Mouse (Mus musculus): ENCODE results near the gene Arpc2. TPM values are rescaled to one million over a fixed set of nuclear protein-coding genes. Genes with fewer than 3 reads are reported as not detected.

Gene Arpc2
- polyA plus RNA-seq, 1 experiment from 2014 or later: 359 TPM

- Histone ChIP-seq H3K27me3 (ENCODE audit: control insufficient read depth, insufficient read depth, low read length) (no peaks in the 10 kb centered on the region), H3K4me2 (ENCODE audit: low read length) (peak overlapping the region; percentile 80), H3K36me3 (ENCODE audit: control insufficient read depth, insufficient read depth, low read length) (peaks cover 13% of the 10 kb centered on the region; the same call in 1 of the 2 replicates), H3K27ac (replicated peaks in 1 of 2; ENCODE audit: control insufficient read depth in 1 of 2, insufficient read depth in 1 of 2, low read depth in 2 of 2, low read length in 2 of 2) (peak overlapping the region; percentile 85 to 91), H3K9me3 (ENCODE audit: control insufficient read depth, low read length) (no peaks in the 10 kb centered on the region), H3K4me3 (ENCODE audit: control insufficient read depth in 1 of 2, insufficient read depth in 1 of 2, low read depth in 1 of 2, low read length in 2 of 2) (peak overlapping the region; percentile 74 to 95), H3K9ac (ENCODE audit: low read length) (peak overlapping the region; percentile 92), H3K4me1 (ENCODE audit: control insufficient read depth in 2 of 2, insufficient read depth in 2 of 2, low read length in 2 of 2) (peaks cover 21 to 58% of the 10 kb centered on the region in 2 experiments)
- peak; percentile 79 for ATAC-seq (ENCODE audit: insufficient number of reproducible peaks, insufficient read depth, low FRiP score, low read depth)
- under 1% methylated on average over 53 of the region's 56 CpGs for WGBS
These were observed 67.8 kb downstream of the Arpc2 start for GRCm38 (mm10) chr1:74303509-74304338.

- Histone ChIP-seq H3K9ac (ENCODE audit: low read length) (peak overlapping the region; percentile 92), H3K27me3 (ENCODE audit: control insufficient read depth, insufficient read depth, low read length) (no peaks in the 10 kb centered on the region), H3K4me3 (ENCODE audit: control insufficient read depth in 1 of 2, insufficient read depth in 1 of 2, low read depth in 1 of 2, low read length in 2 of 2) (peak overlapping the region; percentile 74 to 95), H3K27ac (replicated peaks in 1 of 2; ENCODE audit: control insufficient read depth in 1 of 2, insufficient read depth in 1 of 2, low read depth in 2 of 2, low read length in 2 of 2) (peak overlapping the region; percentile 85 to 91), H3K4me1 (ENCODE audit: control insufficient read depth in 2 of 2, insufficient read depth in 2 of 2, low read length in 2 of 2) (peaks cover 16 to 53% of the 10 kb centered on the region in 2 experiments), H3K4me2 (ENCODE audit: low read length) (peak overlapping the region; percentile 80), H3K9me3 (ENCODE audit: control insufficient read depth, low read length) (no peaks in the 10 kb centered on the region), H3K36me3 (ENCODE audit: control insufficient read depth, insufficient read depth, low read length) (peaks cover 13% of the 10 kb centered on the region; the same call in 1 of the 2 replicates)
- ATAC-seq (ENCODE audit: insufficient number of reproducible peaks, insufficient read depth, low FRiP score, low read depth): no peak
- 7% methylated on average over 12 of the region's 12 CpGs for WGBS
These were observed 68.5 kb downstream of the Arpc2 start for GRCm38 (mm10) chr1:74304339-74304790.

GRCm38 (mm10) chr1:74304946-74305345 is 69.1 kb downstream of the Arpc2 start:
- no peaks in the 10 kb centered on the region for H3K9me3 ChIP-seq (ENCODE audit: control insufficient read depth, low read length)
- peak overlapping the region; percentile 80; the same call in 1 of the 2 replicates for H3K4me2 ChIP-seq (ENCODE audit: low read length)
- H3K36me3 ChIP-seq (ENCODE audit: control insufficient read depth, insufficient read depth, low read length): peaks cover 13% of the 10 kb centered on the region; the same call in 1 of the 2 replicates
- WGBS: 57% methylated on average over 4 of the region's 4 CpGs
- H3K4me1 ChIP-seq (ENCODE audit: control insufficient read depth in 2 of 2, insufficient read depth in 2 of 2, low read length in 2 of 2): peaks cover 16 to 53% of the 10 kb centered on the region in 2 experiments
- H3K4me3 ChIP-seq (ENCODE audit: control insufficient read depth in 1 of 2, insufficient read depth in 1 of 2, low read depth in 1 of 2, low read length in 2 of 2): no peak overlapping the region
- no peaks in the 10 kb centered on the region for H3K27me3 ChIP-seq (ENCODE audit: control insufficient read depth, insufficient read depth, low read length)
- H3K9ac ChIP-seq (ENCODE audit: low read length): no peak overlapping the region
- ATAC-seq (ENCODE audit: insufficient number of reproducible peaks, insufficient read depth, low FRiP score, low read depth): no peak
- H3K27ac ChIP-seq (replicated peaks in 1 of 2; ENCODE audit: control insufficient read depth in 1 of 2, insufficient read depth in 1 of 2, low read depth in 2 of 2, low read length in 2 of 2): peak overlapping the region in 1 of 2 experiments; percentile 85; a peak in 2 of 4 replicates

GRCm38 (mm10) chr1:74305522-74305921 is 69.6 kb downstream of the Arpc2 start, which contains the start of gene Tmbim1:
Tmbim1 (minus strand) TSS chr1:74305622.
- 100% methylated on average over 2 of the region's 2 CpGs for WGBS
- no peak for ATAC-seq (ENCODE audit: insufficient number of reproducible peaks, insufficient read depth, low FRiP score, low read depth)
- H3K9me3 ChIP-seq (ENCODE audit: control insufficient read depth, low read length): no peaks in the 10 kb centered on the region
- H3K4me1 ChIP-seq (ENCODE audit: control insufficient read depth in 2 of 2, insufficient read depth in 2 of 2, low read length in 2 of 2): peaks cover 17 to 50% of the 10 kb centered on the region in 2 experiments
- H3K4me3 ChIP-seq (ENCODE audit: control insufficient read depth in 1 of 2, insufficient read depth in 1 of 2, low read depth in 1 of 2, low read length in 2 of 2): peak within 1 kb of the TSS; percentile 74 to 95
- peak within 1 kb of the TSS; percentile 92 for H3K9ac ChIP-seq (ENCODE audit: low read length)
- no peaks in the 10 kb centered on the region for H3K27me3 ChIP-seq (ENCODE audit: control insufficient read depth, insufficient read depth, low read length)
- peak within 1 kb of the TSS; percentile 85 to 91 for H3K27ac ChIP-seq (replicated peaks in 1 of 2; ENCODE audit: control insufficient read depth in 1 of 2, insufficient read depth in 1 of 2, low read depth in 2 of 2, low read length in 2 of 2)
- peaks cover 13% of the 10 kb centered on the region; the same call in 1 of the 2 replicates for H3K36me3 ChIP-seq (ENCODE audit: control insufficient read depth, insufficient read depth, low read length)
- peak within 1 kb of the TSS; percentile 80 for H3K4me2 ChIP-seq (ENCODE audit: low read length)

- H3K4me3 ChIP-seq (ENCODE audit: control insufficient read depth in 1 of 2, insufficient read depth in 1 of 2, low read depth in 1 of 2, low read length in 2 of 2): no peak overlapping the region
- no peak overlapping the region for H3K9ac ChIP-seq (ENCODE audit: low read length)
- H3K9me3 ChIP-seq (ENCODE audit: control insufficient read depth, low read length): no peaks in the 10 kb centered on the region
- H3K4me1 ChIP-seq (ENCODE audit: control insufficient read depth in 2 of 2, insufficient read depth in 2 of 2, low read length in 2 of 2): peaks cover 17 to 39% of the 10 kb centered on the region in 2 experiments
- 95% methylated on average over 1 of the region's 1 CpGs for WGBS
- no peak overlapping the region for H3K4me2 ChIP-seq (ENCODE audit: low read length)
- ATAC-seq (ENCODE audit: insufficient number of reproducible peaks, insufficient read depth, low FRiP score, low read depth): no peak
- no peaks in the 10 kb centered on the region for H3K27me3 ChIP-seq (ENCODE audit: control insufficient read depth, insufficient read depth, low read length)
- 0 out of 2 replicates have a peak, but pooled peaks cover 2% of the 10 kb centered on the region for H3K36me3 ChIP-seq (ENCODE audit: control insufficient read depth, insufficient read depth, low read length)
- H3K27ac ChIP-seq (replicated peaks in 1 of 2; ENCODE audit: control insufficient read depth in 1 of 2, insufficient read depth in 1 of 2, low read depth in 2 of 2, low read length in 2 of 2): no peak overlapping the region
These were observed 71.3 kb downstream of the Arpc2 start for GRCm38 (mm10) chr1:74307146-74307545.

- no peak for ATAC-seq (ENCODE audit: insufficient number of reproducible peaks, insufficient read depth, low FRiP score, low read depth)
- Histone ChIP-seq H3K9ac (ENCODE audit: low read length) (no peak overlapping the region), H3K36me3 (ENCODE audit: control insufficient read depth, insufficient read depth, low read length) (no peaks in the 10 kb centered on the region), H3K4me3 (ENCODE audit: control insufficient read depth in 1 of 2, insufficient read depth in 1 of 2, low read depth in 1 of 2, low read length in 2 of 2) (no peak overlapping the region), H3K4me2 (ENCODE audit: low read length) (no peak overlapping the region), H3K4me1 (ENCODE audit: control insufficient read depth in 2 of 2, insufficient read depth in 2 of 2, low read length in 2 of 2) (peaks cover 15 to 40% of the 10 kb centered on the region in 2 experiments), H3K27ac (replicated peaks in 1 of 2; ENCODE audit: control insufficient read depth in 1 of 2, insufficient read depth in 1 of 2, low read depth in 2 of 2, low read length in 2 of 2) (no peak overlapping the region), H3K27me3 (ENCODE audit: control insufficient read depth, insufficient read depth, low read length) (no peaks in the 10 kb centered on the region), H3K9me3 (ENCODE audit: control insufficient read depth, low read length) (no peaks in the 10 kb centered on the region)
- 74% methylated on average over 10 of the region's 10 CpGs for WGBS
These were observed 72.4 kb downstream of the Arpc2 start for GRCm38 (mm10) chr1:74308001-74308964.

- Histone ChIP-seq H3K9ac (ENCODE audit: low read length) (peak overlapping the region; percentile 47), H3K36me3 (ENCODE audit: control insufficient read depth, insufficient read depth, low read length) (no peaks in the 10 kb centered on the region), H3K4me2 (ENCODE audit: low read length) (no peak overlapping the region), H3K4me1 (ENCODE audit: control insufficient read depth in 2 of 2, insufficient read depth in 2 of 2, low read length in 2 of 2) (peaks cover 13 to 36% of the 10 kb centered on the region in 2 experiments), H3K4me3 (ENCODE audit: control insufficient read depth in 1 of 2, insufficient read depth in 1 of 2, low read depth in 1 of 2, low read length in 2 of 2) (no peak overlapping the region), H3K27ac (replicated peaks in 1 of 2; ENCODE audit: control insufficient read depth in 1 of 2, insufficient read depth in 1 of 2, low read depth in 2 of 2, low read length in 2 of 2) (peak overlapping the region; percentile 85 to 86), H3K27me3 (ENCODE audit: control insufficient read depth, insufficient read depth, low read length) (no peaks in the 10 kb centered on the region), H3K9me3 (ENCODE audit: control insufficient read depth, low read length) (no peaks in the 10 kb centered on the region)
- ATAC-seq (ENCODE audit: insufficient number of reproducible peaks, insufficient read depth, low FRiP score, low read depth): no peak; the same call in 1 of the 2 replicates
- 21% methylated on average over 3 of the region's 3 CpGs for WGBS
These were observed 73.9 kb downstream of the Arpc2 start for GRCm38 (mm10) chr1:74309767-74310166.

Measured in heart, embryonic 14.5 days (tissue).